Mouse (Mus musculus): ENCODE data around the gene Ccin.

Gene Ccin

GRCm38 (mm10) chr4:44028303-44029135 is 45.2 kb downstream of the Ccin start:
- TF ChIP-seq POU5F1 (IDR thresholded peaks at IDR 0.05; ENCODE audit: borderline replicate concordance, low read length): no peak
- no peak for TF ChIP-seq NANOG (IDR thresholded peaks at IDR 0.05; ENCODE audit: borderline replicate concordance, low read length)
- Histone ChIP-seq H3K36me3 (ENCODE audit: insufficient read depth, low read length) (peaks cover 100% of the 10 kb centered on the region), H3K4me3 (replicated peaks; ENCODE audit: low read length) (no peak overlapping the region), H3K27me3 (ENCODE audit: insufficient read depth, low read length) (no peaks in the 10 kb centered on the region), H3K9me3 (ENCODE audit: low read length) (no peaks in the 10 kb centered on the region), H3K4me1 (replicated peaks; ENCODE audit: low read depth, low read length) (peaks cover 50% of the 10 kb centered on the region)

- no peak overlapping the region for H3K4me3 ChIP-seq (replicated peaks; ENCODE audit: low read length)
- H3K4me1 ChIP-seq (replicated peaks; ENCODE audit: low read depth, low read length): peaks cover 50% of the 10 kb centered on the region
- no peaks in the 10 kb centered on the region for H3K27me3 ChIP-seq (ENCODE audit: insufficient read depth, low read length)
- H3K9me3 ChIP-seq (ENCODE audit: low read length): no peaks in the 10 kb centered on the region
- H3K36me3 ChIP-seq (ENCODE audit: insufficient read depth, low read length): peaks cover 91% of the 10 kb centered on the region
- TF ChIP-seq NANOG (IDR thresholded peaks at IDR 0.05; ENCODE audit: borderline replicate concordance, low read length): no peak
- TF ChIP-seq POU5F1 (IDR thresholded peaks at IDR 0.05; ENCODE audit: borderline replicate concordance, low read length): no peak
- TF ChIP-seq CTCF (conservative IDR thresholded peaks at IDR 0.05; ENCODE audit: low read length): no peak
These were observed 46.4 kb downstream of the Ccin start for GRCm38 (mm10) chr4:44029661-44030066.

- no peak for TF ChIP-seq CTCF (conservative IDR thresholded peaks at IDR 0.05; ENCODE audit: low read length)
- no peak for TF ChIP-seq POU5F1 (IDR thresholded peaks at IDR 0.05; ENCODE audit: borderline replicate concordance, low read length)
- TF ChIP-seq NANOG (IDR thresholded peaks at IDR 0.05; ENCODE audit: borderline replicate concordance, low read length): no peak
- H3K27me3 ChIP-seq (ENCODE audit: insufficient read depth, low read length): no peaks in the 10 kb centered on the region
- H3K36me3 ChIP-seq (ENCODE audit: insufficient read depth, low read length): peaks cover 78% of the 10 kb centered on the region
- no peaks in the 10 kb centered on the region for H3K9me3 ChIP-seq (ENCODE audit: low read length)
- H3K4me3 ChIP-seq (replicated peaks; ENCODE audit: low read length): no peak overlapping the region
- peaks cover 50% of the 10 kb centered on the region for H3K4me1 ChIP-seq (replicated peaks; ENCODE audit: low read depth, low read length)
These were observed 48.2 kb downstream of the Ccin start for GRCm38 (mm10) chr4:44031521-44031920.
